Mouse (Mus musculus) gastrocnemius, postnatal 36 days (tissue): Measurements from ENCODE around the gene Ccdc12. TPM values are rescaled to one million over a fixed set of nuclear protein-coding genes. Genes with fewer than 3 reads are reported as not detected.
"Not testable (repeated sequence)": the region's sequence is repeated elsewhere in the genome, so short reads cannot be mapped to it uniquely, and the experiment has no call there.

Source experiments
- DNase-seq, 2 experiments: peaks; one replicate each; pipeline ENCODE4 v3.0.0; 2022
- intact Hi-C: fragments of 180-260 bp; cut with DNase I; formaldehyde crosslinking; loops from one replicate; pipeline ENCODE4 v1.15.1; 2025
- total RNA-seq, 2 experiments: library from RNA; stranded (reverse); gene quantifications; 2 replicates each; pipeline ENCODE4 v1.2.3; 2021

Ccdc12 gene
- total RNA-seq, 2 experiments from 2014 or later: 45.1 to 48.1 TPM

DNA sequence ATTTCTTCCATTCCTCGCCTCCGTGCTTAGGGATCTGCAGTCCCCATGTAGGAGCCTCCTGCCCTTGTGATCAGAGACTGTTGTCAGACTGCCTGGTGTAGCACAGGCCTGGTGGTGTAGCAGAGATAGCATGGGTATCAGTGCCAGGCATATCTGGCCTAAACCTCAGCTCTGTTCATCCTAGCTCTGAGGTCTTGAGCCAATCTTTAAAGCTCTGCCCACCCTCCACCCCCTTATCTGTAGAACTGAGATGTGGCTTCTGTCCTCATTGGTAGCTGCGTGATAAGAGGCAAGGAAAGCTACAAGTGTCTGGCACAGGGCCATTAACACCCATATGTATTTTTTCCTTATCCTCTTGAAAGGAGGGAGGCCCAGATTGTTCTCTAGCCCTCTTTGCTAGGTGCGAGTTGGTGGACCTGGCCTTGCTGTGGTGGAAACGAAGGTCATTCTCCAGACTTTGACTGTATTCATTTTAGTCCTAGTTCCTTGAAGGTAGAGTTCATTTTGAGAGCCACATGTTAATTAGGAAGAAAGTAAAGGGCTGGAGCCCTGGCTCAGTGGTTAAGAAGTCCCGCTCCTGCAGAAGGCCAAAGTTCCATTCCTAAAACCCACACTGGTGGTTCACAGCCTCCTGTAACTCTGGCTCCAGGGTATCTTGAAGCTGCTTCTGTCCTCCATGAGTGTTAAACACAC lies 12.4 kb downstream of the Ccdc12 start:
- no peak for DNase-seq
- intact Hi-C loops: no loop called here

DNA sequence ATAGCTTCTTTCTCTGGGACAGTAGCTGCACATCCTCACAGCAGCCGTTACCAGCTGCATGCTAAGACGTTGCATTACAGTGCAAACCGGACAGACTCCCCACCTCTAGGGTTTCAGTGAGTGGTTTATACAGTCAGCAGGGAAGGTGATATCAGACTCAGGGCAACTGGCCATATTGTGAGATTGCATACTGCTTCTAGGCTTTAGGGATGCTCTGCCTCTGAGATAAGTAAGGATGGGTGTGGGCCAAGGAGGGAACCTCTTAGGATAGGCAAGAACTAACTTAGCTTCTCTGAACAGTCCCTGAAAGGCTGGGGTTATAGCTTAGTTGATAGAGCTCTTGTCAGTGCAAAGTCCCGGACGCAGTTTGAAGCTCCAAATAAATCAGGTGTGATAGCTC lies 13.5 kb downstream of the Ccdc12 start:
- DNase-seq: no peak
- intact Hi-C loops: no loop called here

DNA sequence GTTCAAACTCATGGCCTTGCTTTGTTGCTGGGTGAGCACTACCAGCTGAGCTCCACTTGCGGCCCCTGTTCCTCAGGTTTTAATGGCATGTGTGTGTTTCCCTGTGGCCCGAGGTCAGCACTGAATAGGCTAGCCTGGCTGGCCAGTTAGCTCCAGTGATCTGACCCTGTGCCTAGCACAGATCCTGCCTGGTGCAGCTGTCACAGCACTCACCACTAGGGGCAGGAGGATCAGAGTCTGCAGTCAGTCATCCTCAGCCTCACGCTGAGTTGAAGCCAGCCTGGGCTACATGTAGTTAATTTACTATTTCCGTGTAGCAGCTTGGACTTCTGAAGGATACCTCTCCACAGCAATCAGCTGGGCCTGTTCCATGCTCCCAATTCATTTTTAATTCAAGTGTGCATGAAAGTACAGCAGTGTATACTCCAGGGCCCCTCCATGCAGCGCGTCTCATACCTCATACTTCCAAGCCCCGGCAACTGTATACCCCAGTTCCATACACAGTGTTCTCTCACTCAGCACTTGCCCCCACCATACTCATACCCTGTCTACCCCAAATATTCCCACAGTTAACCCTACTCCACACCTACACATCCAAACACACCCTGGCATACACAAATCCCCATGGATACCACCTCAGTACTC lies 16.3 kb downstream of the Ccdc12 start:
- intact Hi-C loops: no loop called here
- DNase-seq: no peak

DNA sequence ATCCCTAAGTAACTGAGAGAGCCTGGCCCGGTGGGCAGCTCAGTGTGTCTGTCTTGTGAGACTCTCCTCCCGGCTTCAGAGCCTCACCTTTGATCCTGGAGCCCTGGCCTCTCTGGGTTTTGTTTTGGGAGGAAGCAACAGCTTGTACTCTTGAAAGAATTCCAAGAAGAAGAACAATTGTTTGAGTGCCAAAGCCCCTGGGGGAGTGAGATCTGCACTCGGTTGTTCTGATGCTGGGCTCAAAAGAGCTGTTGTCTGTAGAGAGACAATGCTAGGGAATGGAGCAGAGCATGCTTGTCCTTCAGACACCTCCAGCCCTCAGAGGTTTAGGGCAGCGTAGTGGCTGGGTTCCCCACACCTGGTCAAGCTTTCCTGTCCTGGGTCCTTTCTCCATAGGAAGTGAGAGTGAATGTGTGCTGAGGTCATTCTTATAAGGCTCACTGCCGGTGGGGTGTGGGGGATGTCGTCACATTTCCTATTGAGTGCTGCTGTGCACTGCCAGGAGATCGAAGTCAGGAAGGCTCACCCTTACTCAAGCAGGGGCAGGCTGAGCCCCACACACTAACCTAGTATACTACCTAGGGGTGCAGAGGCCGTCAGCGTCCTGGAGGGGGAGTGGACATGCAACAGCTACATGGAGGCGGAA lies 16.9 kb downstream of the Ccdc12 start:
- DNase-seq: no peak
- intact Hi-C loops: no loop called here

DNA sequence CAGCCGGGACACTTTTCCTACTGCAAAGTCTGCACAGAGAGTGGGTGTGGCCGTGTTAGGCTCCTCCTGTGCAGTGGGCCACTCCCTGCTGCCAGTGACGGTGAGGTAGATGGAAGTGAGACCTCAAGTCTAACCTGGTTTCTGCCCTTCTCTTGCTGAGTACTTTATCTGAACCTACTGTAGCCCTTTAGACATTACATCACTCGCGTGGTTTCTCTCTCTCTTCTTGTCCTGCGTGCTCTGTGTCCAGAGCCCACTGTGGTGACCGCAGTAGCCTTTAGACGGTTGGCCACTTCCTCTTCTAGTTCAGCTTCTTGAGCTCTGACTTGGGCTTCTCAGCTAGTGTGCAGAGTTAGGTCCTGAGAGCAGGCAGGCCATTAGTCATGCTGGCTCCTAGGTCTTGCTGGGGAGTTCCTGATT lies 20.2 kb downstream of the Ccdc12 start:
- DNase-seq: no peak
- intact Hi-C loops: no loop called here

DNA sequence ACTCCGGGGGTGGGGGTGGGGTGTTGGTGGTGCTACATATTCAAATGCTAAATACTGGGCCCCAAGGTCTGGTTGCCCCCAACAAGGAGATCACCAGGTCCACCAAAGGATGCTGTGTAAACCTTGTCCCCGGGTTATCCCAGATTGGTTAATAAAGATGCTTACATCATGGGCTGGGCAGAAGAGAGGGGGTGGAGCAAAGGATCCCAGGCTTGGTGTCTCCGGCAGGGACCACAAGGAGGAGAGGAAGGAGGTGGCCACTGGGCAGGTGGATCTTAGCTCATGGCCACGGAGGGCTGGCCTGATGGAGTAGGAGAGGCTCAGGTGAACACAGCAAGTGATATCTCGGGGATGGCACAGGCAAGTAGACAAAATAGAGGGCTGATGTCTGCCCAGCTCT lies 22.6 kb downstream of the Ccdc12 start:
- intact Hi-C loops: no loop called here
- no peak for DNase-seq

DNA sequence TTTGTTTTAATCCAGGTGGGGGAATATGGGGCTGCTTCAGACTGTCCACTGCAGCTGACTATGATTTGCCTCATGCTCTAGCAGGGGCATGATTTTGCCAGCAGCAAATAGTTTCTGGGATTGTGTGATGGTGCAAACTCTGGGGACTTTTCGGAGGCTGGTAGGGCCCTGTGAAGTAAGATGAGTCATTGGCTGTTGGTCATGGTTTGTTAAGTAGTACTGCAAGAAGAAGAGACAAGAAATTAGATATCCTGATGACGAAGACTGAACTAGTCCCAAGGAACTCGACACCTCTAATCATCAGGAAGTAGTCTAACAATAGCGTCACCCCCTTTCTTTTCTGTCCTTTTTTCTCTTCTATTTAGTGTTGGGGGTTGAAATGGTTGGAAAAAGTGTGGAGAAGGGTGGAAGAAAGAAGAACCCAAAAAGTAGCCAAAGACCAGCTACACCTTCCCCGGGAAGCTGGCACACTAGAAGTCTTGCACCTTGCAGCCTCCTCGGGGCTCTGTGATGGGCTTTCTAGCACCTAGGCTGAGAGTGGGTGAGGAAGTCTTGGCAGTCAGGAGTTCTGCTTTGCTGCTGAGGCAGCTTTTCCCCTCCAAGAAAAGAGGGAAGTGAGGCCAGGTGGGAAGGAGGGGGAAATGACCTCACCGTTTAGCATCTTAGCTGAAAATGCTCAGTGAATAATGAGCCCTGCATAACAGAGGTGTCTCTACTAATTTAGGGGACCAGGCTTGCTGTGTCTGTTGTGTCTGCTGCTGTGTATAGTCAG lies 24.6 kb downstream of the Ccdc12 start:
- DNase-seq: no peak
- intact Hi-C loops: no loop called here

DNA sequence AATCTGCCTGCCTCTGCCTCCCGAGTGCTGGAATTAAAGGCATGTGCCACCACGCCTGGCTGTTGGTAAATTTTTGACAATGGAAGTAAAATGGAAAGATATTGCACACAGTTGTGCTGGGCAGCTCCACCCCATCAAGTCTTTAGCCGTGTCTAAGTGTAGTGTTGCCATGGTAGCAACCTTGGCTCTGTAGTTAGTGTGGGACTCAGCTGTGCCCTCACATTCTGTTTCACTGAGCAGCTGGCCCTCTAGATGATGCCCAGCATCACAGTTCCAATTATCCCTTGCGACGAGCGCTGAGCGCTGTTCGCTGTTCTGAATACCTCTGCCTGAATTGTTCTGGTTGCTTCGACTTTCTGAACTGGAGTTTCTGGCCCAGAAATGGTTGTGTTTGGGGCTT lies 25.5 kb downstream of the Ccdc12 start:
- intact Hi-C loops: no loop called here
- no peak for DNase-seq

DNA sequence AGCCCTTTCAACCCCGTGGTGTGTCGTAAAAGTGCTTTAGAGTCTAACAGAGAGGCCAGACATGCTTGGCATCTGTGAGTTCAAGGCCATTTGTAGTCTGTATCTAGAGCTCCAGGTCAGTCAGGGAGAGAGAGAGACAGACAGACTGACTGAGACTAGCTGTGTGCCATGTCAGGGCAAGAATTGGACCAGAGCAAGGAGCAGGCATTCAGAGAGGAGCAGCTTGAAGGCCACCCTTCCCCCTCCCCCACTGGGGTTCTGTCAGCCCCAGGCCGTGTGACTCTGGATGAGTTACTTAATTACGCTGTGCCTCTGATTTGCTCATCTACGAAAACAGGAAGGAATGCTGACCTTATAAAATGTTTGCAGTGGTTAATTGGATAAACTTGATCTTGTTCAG lies 26.0 kb downstream of the Ccdc12 start:
- intact Hi-C loops: no loop called here
- no peak for DNase-seq

DNA sequence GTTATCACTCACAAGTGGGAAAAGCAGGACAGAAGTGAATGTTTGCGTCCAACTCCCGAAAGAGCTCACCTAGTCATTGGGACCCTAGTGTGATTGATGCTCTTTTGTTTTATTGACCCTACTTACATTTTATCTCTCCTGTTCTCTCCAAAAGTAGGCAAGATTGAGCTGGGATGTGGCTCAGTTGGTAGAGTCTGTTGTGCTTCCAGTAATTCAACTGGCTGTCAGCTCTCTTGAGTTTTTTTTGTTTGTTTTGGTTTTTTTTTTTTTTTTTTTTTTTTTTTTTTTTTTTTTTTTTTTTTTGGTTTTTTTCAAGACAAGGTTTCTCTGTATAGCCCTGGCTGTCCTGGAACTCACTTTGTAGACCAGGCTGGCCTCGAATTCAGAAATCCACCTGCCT lies 26.4 kb downstream of the Ccdc12 start:
- intact Hi-C loops, DNase-seq: not testable (repeated sequence)

DNA sequence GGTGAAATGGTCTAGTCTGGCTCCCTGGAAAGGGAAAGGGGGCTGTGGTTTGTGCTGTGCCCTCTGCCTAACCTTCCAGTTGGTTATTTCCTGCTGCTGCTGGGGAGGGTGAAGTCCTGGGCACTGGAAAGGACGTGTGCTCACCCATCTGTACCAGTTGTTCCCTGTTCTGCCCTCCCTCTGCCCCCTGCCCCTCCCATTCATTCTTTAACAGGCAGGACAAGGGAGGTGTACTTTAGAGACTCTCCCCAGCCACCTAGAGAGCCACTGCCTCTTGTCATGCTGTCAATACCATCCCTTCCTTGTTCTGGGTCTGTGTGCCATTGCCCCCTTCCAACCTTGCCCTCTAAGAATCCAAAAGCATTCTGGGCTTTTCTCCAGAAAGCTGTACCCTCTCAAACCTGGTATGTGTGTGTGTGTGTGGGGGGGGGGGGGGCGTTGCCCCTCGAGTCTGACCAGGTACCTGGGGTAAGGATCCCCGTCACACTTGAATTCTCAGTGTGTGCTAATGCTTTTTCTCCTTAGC lies 27.3 kb downstream of the Ccdc12 start:
- intact Hi-C loops: no loop called here

DNA sequence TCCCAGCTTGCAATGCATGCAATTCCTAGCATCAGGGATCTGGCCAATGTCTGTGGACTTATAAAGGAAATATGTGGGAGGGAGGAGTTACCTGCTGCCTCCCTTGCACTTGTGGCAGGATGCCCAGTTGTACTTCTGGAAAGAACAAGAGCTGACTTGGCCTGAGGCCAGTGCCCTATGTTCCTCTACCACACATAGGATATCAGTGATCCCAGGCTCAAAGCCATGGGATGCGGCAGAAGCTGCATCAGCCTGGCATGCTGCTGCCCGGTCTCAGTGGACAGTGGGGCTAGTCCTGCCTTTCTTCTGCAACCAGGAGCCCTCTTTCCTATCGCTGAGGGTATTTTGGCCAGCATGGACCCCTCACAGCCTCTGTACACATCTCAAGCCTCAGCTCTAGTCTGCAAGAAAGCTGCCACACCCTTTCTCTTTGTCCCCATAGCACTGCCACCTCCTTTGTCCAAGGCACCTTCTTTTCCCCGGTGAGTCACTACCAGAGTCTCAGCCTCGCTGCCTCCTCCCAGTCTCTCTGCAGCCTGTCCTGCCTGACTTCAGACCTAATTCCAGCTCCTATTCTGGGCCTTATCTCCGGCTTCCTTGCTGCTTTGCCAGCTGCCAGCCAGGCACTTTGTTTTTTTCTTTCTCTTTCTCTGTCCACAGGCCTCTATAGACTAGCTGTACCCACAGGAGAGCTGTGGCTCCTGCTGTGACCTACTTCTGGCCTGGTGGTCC lies 28.0 kb downstream of the Ccdc12 start:
- DNase-seq: no peak
- intact Hi-C loops: no loop called here

More for the DNA sequence above, 27.3 kb downstream of the Ccdc12 start:
- no peak for DNase-seq

DNA sequence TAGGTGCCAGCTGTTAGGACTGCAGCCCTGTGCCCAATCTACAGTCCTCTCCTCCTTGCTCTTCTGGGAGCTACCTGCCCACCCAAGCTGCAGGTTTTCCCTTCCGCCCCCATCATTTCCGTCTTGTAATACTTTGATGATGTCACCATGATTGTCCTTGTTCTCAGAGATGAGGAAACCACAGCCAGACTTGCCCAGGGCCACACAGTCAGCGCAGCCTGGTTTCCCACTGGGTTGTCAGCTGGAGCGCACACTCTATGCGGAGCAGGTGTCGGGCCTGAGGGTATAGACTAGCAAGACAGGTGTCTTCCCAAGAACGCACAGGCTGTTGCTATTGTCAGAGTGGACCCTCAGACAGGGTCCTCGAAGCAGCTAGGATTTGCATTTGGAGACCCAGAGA lies 28.9 kb downstream of the Ccdc12 start:
- no peak for DNase-seq
- intact Hi-C loops: no loop called here

DNA sequence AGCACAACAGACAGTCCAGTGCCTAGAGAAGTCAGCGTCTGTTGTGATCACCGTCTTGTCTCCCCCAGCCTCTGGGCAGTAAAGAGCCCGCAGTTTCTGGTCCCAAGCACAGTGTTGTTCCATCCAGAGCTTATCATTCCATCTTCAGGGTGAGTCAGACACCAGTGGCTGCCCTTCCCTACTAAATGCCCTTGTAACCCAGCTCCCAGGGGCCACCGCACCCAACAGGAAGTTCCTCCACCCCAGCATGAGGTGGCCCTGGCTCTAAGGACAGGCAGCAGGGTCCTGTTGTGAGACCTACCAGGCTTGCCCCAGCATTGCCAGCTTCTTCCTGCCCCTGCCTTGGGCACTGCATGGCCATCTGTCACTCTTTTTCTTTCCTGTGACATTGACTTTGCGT lies 29.3 kb downstream of the Ccdc12 start:
- no peak for DNase-seq
- intact Hi-C loops: no loop called here

DNA sequence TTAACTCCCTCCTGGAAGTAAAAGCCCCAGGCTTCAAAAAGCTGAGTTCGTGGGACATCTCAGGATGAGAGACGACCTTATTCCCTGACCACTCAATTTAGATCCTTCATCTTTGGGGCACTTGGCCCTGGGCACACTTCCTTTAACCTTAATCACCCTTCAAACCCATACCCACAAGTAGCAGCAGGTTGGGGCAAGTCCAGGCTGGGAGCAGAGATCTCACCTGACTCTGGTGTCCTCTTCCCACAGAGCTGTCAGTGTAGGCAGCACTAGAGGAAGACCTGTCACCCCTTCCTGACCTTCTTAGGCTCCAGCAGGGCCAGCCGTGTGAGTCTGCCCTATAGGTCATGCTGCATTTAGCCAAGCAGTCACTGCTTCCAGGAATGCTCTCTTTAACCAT lies 30.2 kb downstream of the Ccdc12 start:
- intact Hi-C loops: no loop called here
- no peak for DNase-seq

DNA sequence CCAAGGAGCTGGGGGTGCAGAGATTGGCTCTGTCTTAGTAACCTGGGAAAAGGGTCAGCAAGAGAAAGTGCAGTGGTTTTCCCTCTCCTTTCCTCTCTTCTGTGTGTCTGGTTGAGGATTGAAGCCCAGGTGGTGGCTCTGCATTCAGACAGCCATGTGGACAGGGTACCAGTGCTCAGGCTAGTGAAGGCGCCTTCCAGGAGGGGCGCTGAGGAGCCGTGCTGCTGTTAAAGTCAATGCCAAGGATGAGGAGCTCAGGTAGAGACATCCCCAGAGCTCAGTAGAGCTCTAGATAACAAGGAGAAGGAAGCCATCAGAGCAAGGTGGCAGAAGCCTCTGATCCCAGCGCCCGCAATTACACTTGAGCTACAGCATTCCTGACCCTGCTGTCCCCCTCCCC lies 30.8 kb downstream of the Ccdc12 start:
- no peak for DNase-seq
- intact Hi-C loops: no loop called here

DNA sequence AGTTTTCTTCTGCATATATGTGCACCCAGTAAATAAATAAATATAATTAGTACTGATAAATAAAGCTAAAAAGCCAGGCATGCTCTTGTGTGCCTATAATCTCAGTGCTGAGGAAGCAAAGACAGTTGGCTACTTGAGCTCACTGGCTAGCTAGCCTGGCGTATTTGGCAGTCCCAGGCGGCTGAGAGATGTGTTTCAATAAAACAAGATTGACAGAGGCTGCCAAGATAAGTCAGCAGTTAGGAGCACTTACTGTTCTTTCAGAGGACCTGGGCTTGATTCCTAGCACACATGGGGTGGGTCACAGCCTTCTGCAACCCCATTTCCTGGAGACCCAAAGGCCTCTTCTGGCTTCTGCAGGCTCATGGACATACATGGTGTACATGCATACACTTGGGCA lies 31.5 kb downstream of the Ccdc12 start:
- intact Hi-C loops: no loop called here

DNA sequence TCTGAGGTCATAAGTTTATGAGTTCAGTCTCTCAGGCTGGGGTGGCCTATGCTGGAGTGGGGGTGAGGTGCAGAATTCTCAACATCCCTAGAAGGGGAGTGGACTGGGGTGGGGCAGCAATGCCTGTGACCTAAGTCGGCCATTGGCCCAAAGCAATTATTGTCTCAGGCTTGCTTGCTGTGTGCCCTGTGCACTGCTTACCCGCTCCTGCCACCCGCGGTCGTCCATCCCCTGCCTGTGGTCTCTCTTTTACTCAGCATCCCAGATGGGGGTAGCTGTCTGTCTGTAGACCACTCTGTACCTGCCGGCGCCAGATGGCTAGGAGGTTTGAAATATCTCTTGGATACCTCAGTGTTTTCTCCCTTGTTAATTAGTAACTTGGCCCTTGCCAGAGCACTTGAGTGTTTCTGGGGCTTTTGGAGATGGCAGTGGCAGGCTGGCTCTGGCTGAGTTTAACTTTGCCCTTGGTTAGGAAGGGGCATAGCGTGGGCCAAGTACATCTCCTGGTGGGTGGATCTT lies 33.0 kb downstream of the Ccdc12 start:
- DNase-seq: no peak

More for the DNA sequence above, 31.5 kb downstream of the Ccdc12 start:
- no peak for DNase-seq

DNA sequence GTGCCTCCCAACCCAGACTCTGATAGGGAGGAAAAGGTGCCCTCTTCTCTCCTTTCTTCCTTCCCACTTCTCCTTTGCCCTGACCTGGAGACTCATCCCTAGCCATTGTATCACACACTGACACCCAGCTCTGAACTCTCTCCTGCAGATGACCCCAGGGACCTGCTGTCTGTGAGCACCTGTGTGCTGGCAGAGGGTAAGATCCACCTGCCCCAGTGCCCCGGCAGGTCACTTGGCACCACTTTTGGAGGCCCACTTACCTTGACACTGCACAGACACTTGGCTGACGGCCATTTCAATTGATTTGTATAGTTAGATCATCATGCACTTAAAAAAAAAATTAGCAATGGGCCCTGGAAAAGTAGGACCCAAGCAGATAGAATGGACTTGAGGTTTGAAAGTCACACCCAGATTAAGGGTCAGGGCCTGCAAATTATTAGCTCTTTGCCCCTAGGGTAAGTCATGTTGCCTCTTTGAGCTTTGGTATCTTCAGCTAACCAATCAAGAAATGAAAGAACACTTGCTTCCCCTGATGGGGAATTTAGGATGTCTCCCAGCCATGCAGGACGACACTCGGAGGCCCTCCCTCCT lies 39.0 kb downstream of the Ccdc12 start:
- DNase-seq: no peak
- intact Hi-C loops: no loop called here

More for the DNA sequence above, 33.0 kb downstream of the Ccdc12 start:
- intact Hi-C loops: no loop called here

DNA sequence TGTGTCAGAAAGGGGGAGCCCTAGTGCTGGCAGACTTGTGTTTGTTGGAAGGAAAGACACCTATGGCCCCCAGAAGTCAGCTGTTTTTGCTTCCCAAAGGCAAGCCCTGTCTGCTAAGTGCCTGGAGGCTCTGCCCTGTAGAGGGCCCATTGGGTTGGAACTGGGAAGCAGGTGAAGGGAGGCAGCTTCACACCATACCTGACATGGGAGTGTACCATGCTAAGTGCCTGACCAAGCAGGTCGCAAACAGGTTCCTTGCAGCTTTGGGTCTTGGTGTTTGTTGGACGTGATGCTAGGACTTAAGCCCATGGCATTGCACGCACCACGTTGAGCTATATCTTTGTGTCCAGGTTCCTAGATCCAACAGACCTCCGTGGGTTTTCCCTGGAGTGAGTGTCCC lies 40.1 kb downstream of the Ccdc12 start:
- intact Hi-C loops: no loop called here
- DNase-seq: no peak
